Mouse (Mus musculus) CH12F3 (cell line): Measurements from ENCODE around the gene Gm8005.
"Not testable (repeated sequence)": the region's sequence is repeated elsewhere in the genome, so short reads cannot be mapped to it uniquely, and the experiment has no call there.

Source experiments
- in situ Hi-C: fragments of 300-500 bp; cut with MboI; formaldehyde crosslinking; loops from 2 replicates; pipeline ENCODE4 v1.14.3; 2020; ENCODE audit warnings: low sequenced_read_pairs

Gene Gm8005

DNA sequence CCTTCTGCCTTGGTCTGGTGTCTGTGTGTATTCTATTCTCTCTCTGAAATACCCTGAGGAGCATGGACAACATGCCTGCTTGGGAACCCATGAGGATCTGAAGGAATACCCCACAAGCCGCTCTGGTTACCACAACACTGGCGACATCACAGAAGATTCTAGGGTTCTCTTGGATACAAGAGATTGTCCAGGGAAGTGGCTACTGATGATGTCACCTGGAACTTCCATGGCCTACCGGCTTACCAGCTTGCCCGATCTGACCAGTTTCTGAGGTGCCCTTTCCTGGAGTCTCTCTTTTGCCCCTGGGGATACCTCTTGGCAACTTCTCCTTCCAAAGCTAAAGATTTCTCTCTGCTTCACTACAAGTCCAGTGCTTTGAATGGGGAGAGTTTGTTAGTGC, at the start of gene Gm8005:
Gene Gm8005, minus strand, starts transcription at position 101 of the 400 bp plus-strand sequence.
- in situ Hi-C loops, result not testable (repeated sequence)

GRCm38 (mm10) chr14:42463581-42463980, 24.1 kb upstream of the Gm8005 start, which contains the start of gene Gm8011:
TSS of gene Gm8011 (plus strand) at chr14:42463881.
- in situ Hi-C loops, result not testable (repeated sequence)
